Mouse (Mus musculus) olfactory bulb, adult 2 months (tissue): ENCODE results near the gene Rcsd1.

Experiments
- CTCF ChIP-seq: fragments of 200-500 bp; IDR thresholded peaks from 2 replicates; pipeline ENCODE4 v1.5.1; 2012; ENCODE audit warnings: low read depth, mild to moderate bottlenecking, low read length, moderate library complexity; ENCODE audit not compliant: insufficient read depth
- POLR2A ChIP-seq: fragments of 200-500 bp; IDR thresholded peaks from 2 replicates; pipeline ENCODE4 v1.6.1; 2012; ENCODE audit warnings: mild to moderate bottlenecking, low read depth, low read length, moderate library complexity; ENCODE audit not compliant: insufficient read depth

- no peak for TF ChIP-seq POLR2A
- no peak for TF ChIP-seq CTCF
Observed at GRCm38 (mm10) chr1:165676993-165677392, 32.6 kb downstream of the Rcsd1 start.
